Mouse (Mus musculus): ENCODE measurements around the gene Sfxn2.

Sfxn2 gene

GRCm38 (mm10) chr19:46598187-46598586 lies 25.0 kb downstream of the Sfxn2 start:
- no peak for DNase-seq (ENCODE audit: extremely low read depth, insufficient read length, low spot score)

- DNase-seq (ENCODE audit: extremely low read depth, insufficient read length, low spot score) = peak; percentile 98
Observed at GRCm38 (mm10) chr19:46598720-46599252, 25.6 kb downstream of the Sfxn2 start, which contains the start of gene Wbp1l. Gene Wbp1l, plus strand, starts transcription at chr19:46599084.

GRCm38 (mm10) chr19:46599375-46600256 lies 26.5 kb downstream of the Sfxn2 start:
- DNase-seq (ENCODE audit: extremely low read depth, insufficient read length, low spot score) = no peak

- DNase-seq (ENCODE audit: extremely low read depth, insufficient read length, low spot score) = peak; percentile 18
Observed at GRCm38 (mm10) chr19:46600371-46600770, 27.2 kb downstream of the Sfxn2 start.

- DNase-seq (ENCODE audit: extremely low read depth, insufficient read length, low spot score) = no peak
Observed at GRCm38 (mm10) chr19:46601491-46601890, 28.3 kb downstream of the Sfxn2 start.

GRCm38 (mm10) chr19:46602406-46602805 lies 29.2 kb downstream of the Sfxn2 start:
- DNase-seq (ENCODE audit: extremely low read depth, insufficient read length, low spot score) = no peak

- DNase-seq (ENCODE audit: extremely low read depth, insufficient read length, low spot score) = no peak
Observed at GRCm38 (mm10) chr19:46606718-46607117, 33.6 kb downstream of the Sfxn2 start.

- no peak for DNase-seq (ENCODE audit: extremely low read depth, insufficient read length, low spot score)
Observed at GRCm38 (mm10) chr19:46607424-46607823, 34.3 kb downstream of the Sfxn2 start.

- DNase-seq (ENCODE audit: extremely low read depth, insufficient read length, low spot score) = no peak
Observed at GRCm38 (mm10) chr19:46608158-46608557, 35.0 kb downstream of the Sfxn2 start.

- DNase-seq (ENCODE audit: extremely low read depth, insufficient read length, low spot score) = no peak
Observed at GRCm38 (mm10) chr19:46616378-46616777, 43.2 kb downstream of the Sfxn2 start.

- no peak for DNase-seq (ENCODE audit: extremely low read depth, insufficient read length, low spot score)
Observed at GRCm38 (mm10) chr19:46617361-46617760, 44.2 kb downstream of the Sfxn2 start.

- DNase-seq (ENCODE audit: extremely low read depth, insufficient read length, low spot score) = no peak
Observed at GRCm38 (mm10) chr19:46618322-46618721, 45.2 kb downstream of the Sfxn2 start.

GRCm38 (mm10) chr19:46619001-46619400 lies 45.8 kb downstream of the Sfxn2 start:
- no peak for DNase-seq (ENCODE audit: extremely low read depth, insufficient read length, low spot score)

- DNase-seq (ENCODE audit: extremely low read depth, insufficient read length, low spot score) = no peak
Observed at GRCm38 (mm10) chr19:46619518-46619917, 46.4 kb downstream of the Sfxn2 start.

GRCm38 (mm10) chr19:46620016-46620808 lies 47.0 kb downstream of the Sfxn2 start:
- DNase-seq (ENCODE audit: extremely low read depth, insufficient read length, low spot score) = no peak

GRCm38 (mm10) chr19:46621236-46622183 lies 48.3 kb downstream of the Sfxn2 start:
- no peak for DNase-seq (ENCODE audit: extremely low read depth, insufficient read length, low spot score)

- DNase-seq (ENCODE audit: extremely low read depth, insufficient read length, low spot score) = no peak
Observed at GRCm38 (mm10) chr19:46622659-46623193, 49.6 kb downstream of the Sfxn2 start.

GRCm38 (mm10) chr19:46623194-46623667 lies 50.1 kb downstream of the Sfxn2 start:
- no peak for DNase-seq (ENCODE audit: extremely low read depth, insufficient read length, low spot score)

- DNase-seq (ENCODE audit: extremely low read depth, insufficient read length, low spot score) = no peak
Observed at GRCm38 (mm10) chr19:46623790-46624772, 50.9 kb downstream of the Sfxn2 start.

Data from 3134 (cell line).